Mouse (Mus musculus) liver, embryonic 13.5 days (tissue): ENCODE results near the gene Cxcl12. TPM values are rescaled to one million over a fixed set of nuclear protein-coding genes. Genes with fewer than 3 reads are reported as not detected.

Experiments used
- ATAC-seq: fragments of 200-750 bp; cut with Nextera tagmentation; 2 replicates; pipeline ENCODE4 v1.8.0; 2017; ENCODE audit warnings: low read depth, mild to moderate bottlenecking, moderate number of reproducible peaks, moderate library complexity
- DNase-seq: peaks from one replicate; pipeline ENCODE4 v3.0.0; 2022
- H3K27ac ChIP-seq: fragments of 300-500 bp; sonication (generic); 2 replicates; pipeline ENCODE4 v1.5.1; 2015; ENCODE audit warnings: moderate library complexity, mild to moderate bottlenecking, inconsistent platforms
- H3K27me3 ChIP-seq: fragments of 300-500 bp; sonication (generic); 2 replicates; pipeline ENCODE4 v1.6.1; 2015; ENCODE audit warnings: mild to moderate bottlenecking, inconsistent platforms
- H3K36me3 ChIP-seq: fragments of 300-500 bp; sonication (generic); 2 replicates; pipeline ENCODE4 v1.6.1; 2015; ENCODE audit warnings: mild to moderate bottlenecking, inconsistent platforms
- H3K4me1 ChIP-seq: fragments of 300-500 bp; sonication (generic); replicated peaks from 2 replicates; pipeline ENCODE4 v1.6.1; 2015; ENCODE audit warnings: inconsistent platforms
- H3K4me2 ChIP-seq: fragments of 300-500 bp; sonication (generic); 2 replicates; pipeline ENCODE4 v1.6.1; 2015; ENCODE audit warnings: inconsistent platforms, mild to moderate bottlenecking, moderate library complexity
- H3K4me3 ChIP-seq: fragments of 300-500 bp; sonication (generic); replicated peaks from 2 replicates; pipeline ENCODE4 v1.5.1; 2015; ENCODE audit warnings: mild to moderate bottlenecking, inconsistent platforms
- H3K9ac ChIP-seq: fragments of 300-500 bp; sonication (generic); 2 replicates; pipeline ENCODE4 v1.6.1; 2015; ENCODE audit warnings: mild to moderate bottlenecking, inconsistent platforms
- H3K9me3 ChIP-seq: fragments of 300-500 bp; sonication (generic); replicated peaks from 2 replicates; pipeline ENCODE4 v1.6.1; 2016; ENCODE audit warnings: inconsistent platforms
- WGBS: fragments of 180-500 bp; shearing (Covaris S2); methylation state at CpG from one replicate; pipeline ENCODE4 v1.1.7; 2015; ENCODE audit not compliant: insufficient replicate concordance; 5-methylcytosine and 5-hydroxymethylcytosine counted together
- polyA plus RNA-seq: library from polyadenylated mRNA; unstranded; fragments of >200 nt; fragmentation: Nextera tagmentation; extraction: Ambion mirVana; gene quantifications from 2 replicates; pipeline ENCODE4 v1.2.1, GENCODE M21; 2015

Cxcl12 gene
- polyA plus RNA-seq, 1 experiment from 2014 or later = 48.2 TPM

DNA sequence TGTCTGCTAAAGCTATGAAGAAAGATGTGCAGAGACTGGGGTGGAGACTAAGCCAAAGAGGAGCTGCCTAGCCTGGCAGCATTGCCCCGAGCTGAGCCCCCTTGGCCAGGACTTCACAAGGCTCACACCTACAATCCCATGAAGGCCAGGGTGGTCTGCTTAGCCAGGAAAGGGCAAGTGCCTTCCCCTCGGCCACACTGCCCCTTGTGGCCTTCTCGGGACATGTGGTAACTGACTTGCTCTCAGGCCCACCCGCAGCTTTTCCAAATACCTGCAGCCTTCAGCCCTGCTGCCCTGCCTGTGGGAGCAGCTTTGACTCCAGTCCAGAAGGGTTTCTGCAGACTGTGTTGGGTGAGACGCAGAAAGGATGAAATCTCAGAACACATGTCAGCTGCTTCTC, 8.1 kb downstream of the Cxcl12 start:
- 28% methylated on average over 5 of the region's 5 CpGs for WGBS
- Histone ChIP-seq H3K4me1 (peaks cover 19% of the 10 kb centered on the region), H3K27ac (no peak overlapping the region), H3K9me3 (no peaks in the 10 kb centered on the region), H3K9ac (no peak overlapping the region), H3K4me3 (no peak overlapping the region), H3K36me3 (peaks cover 16% of the 10 kb centered on the region), H3K27me3 (peaks cover 3% of the 10 kb centered on the region; the same call in 1 of the 2 replicates), H3K4me2 (no peak overlapping the region)
- ATAC-seq (no peak), DNase-seq (no peak)

DNA sequence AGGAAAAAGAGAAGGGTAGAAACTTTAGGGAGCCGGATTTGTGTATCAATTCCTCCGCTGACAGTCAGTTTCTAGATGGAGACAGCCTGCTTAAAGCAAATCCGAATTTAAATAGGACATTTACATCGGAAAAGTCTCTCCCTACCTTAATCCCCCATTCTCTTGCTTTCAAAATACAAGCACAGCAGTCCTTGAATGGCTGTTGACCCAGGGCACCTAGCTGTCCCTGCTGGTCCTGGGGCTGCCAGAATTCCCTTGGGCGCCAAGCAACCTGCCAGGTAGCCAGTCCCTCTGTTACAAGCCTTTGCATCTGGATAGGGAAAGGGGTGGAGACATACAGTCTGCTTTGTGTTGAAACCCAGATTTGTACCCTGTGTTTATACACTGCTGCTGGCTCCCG, 12.0 kb downstream of the Cxcl12 start:
- no peak for DNase-seq
- H3K4me2 ChIP-seq = no peak overlapping the region
- no peaks in the 10 kb centered on the region for H3K27me3 ChIP-seq
- H3K27ac ChIP-seq = no peak overlapping the region
- no peak overlapping the region for H3K9ac ChIP-seq
- H3K4me1 ChIP-seq = no peaks in the 10 kb centered on the region; the same call in 1 of the 2 replicates
- 35% methylated on average over 6 of the region's 6 CpGs for WGBS
- peaks cover 14% of the 10 kb centered on the region for H3K36me3 ChIP-seq
- no peak overlapping the region for H3K4me3 ChIP-seq
- H3K9me3 ChIP-seq = no peaks in the 10 kb centered on the region
- 0 out of 2 replicates have a peak, but pooled peaks have one; percentile 31 for ATAC-seq

DNA sequence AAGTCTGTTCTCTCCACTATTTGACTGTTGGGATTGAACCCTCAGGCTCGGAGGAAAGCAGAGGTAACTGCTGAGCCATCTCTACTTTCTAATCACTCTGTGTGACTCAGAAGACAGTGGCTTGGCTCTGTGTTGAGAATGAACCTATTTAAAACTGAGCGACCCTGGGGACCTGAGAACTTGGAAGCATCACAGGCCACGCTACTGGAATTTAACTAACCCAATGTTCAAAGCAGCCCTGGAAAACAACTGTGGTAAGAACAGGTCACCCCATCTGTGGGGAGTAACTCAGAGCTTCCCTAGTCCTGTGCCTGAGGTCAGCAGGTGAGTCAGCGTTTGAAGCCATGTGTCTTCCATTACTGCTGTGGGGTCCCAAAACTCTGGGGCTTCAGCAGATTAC, 17.0 kb downstream of the Cxcl12 start:
- Histone ChIP-seq H3K9me3 (no peaks in the 10 kb centered on the region), H3K4me1 (no peaks in the 10 kb centered on the region), H3K27me3 (no peaks in the 10 kb centered on the region), H3K4me3 (no peak overlapping the region), H3K9ac (no peak overlapping the region), H3K4me2 (no peak overlapping the region), H3K36me3 (no peaks in the 10 kb centered on the region), H3K27ac (no peak overlapping the region)
- ATAC-seq (no peak), DNase-seq (no peak)
- 60% methylated on average over 4 of the region's 4 CpGs for WGBS

DNA sequence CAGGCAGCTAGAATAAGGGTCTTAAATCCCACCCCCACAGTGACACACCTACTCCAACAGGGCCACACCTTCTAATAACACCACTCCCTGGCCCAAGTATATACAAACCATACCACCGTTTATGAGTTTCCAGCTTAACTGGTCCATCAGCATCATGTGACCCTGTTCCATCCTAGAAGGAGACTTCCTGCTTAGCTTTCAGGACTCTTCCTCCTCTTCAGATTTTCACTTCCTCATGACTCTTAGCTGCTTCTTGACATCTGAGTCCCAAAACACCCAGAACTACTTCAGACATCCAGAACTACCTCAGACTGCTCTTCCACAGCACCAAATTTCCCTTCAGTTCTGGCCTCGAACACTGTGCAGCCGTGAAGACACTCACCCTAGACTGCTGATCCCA, 22.1 kb downstream of the Cxcl12 start:
- Histone ChIP-seq H3K27me3 (no peaks in the 10 kb centered on the region), H3K9me3 (no peaks in the 10 kb centered on the region), H3K4me3 (no peak overlapping the region), H3K4me2 (no peak overlapping the region), H3K27ac (no peak overlapping the region), H3K36me3 (no peaks in the 10 kb centered on the region), H3K4me1 (no peaks in the 10 kb centered on the region), H3K9ac (no peak overlapping the region)
- DNase-seq = no peak
- no peak for ATAC-seq
- WGBS = 68% methylated on average over 3 of the region's 3 CpGs

DNA sequence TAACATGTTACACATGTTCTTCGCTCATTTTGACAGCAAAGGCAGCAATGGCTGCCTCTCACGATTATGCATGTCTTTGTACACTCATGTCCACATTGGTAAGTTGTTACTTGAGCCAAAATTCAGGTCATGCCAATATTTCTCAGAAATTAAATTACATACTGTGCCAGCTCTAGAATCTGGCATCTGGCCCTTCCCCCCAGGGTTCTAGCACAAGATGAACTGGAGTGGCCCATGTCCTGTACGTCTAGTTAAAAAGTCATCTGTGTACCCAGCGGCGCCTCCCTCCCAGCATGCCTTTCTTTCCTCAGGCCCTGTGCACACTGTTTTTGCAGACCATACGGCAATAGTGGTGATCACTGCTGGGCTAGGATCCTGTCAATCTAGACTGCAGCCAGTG, 23.4 kb downstream of the Cxcl12 start:
- H3K27me3 ChIP-seq = no peaks in the 10 kb centered on the region
- H3K4me2 ChIP-seq = no peak overlapping the region
- no peak overlapping the region for H3K27ac ChIP-seq
- ATAC-seq (no peak), DNase-seq (no peak)
- no peaks in the 10 kb centered on the region for H3K4me1 ChIP-seq
- no peaks in the 10 kb centered on the region for H3K9me3 ChIP-seq
- no peaks in the 10 kb centered on the region for H3K36me3 ChIP-seq
- H3K9ac ChIP-seq = no peak overlapping the region
- 71% methylated on average over 6 of the region's 6 CpGs for WGBS
- H3K4me3 ChIP-seq = no peak overlapping the region

DNA sequence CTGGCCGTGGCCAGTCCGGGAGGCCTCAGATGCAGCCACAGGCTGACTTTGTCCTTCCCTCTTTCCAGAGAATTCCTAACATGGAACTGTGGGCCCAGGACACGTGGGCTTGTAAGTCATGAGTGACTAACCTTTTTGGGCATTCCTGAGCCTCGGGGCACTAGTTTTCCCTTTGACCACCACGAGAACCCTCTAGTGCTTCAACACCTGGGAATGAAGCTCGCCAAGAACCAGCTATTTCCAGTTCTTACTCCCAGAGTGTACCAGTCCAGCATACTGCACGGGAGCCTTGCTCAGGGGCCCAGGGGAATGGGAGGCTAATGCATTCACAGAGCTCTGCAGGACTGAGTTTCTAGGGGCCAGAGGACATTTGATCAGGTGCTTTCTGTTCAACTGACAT, 24.3 kb downstream of the Cxcl12 start:
- 62% methylated on average over 7 of the region's 7 CpGs for WGBS
- Histone ChIP-seq H3K27ac (no peak overlapping the region), H3K4me3 (no peak overlapping the region), H3K9me3 (no peaks in the 10 kb centered on the region), H3K9ac (no peak overlapping the region), H3K36me3 (no peaks in the 10 kb centered on the region), H3K27me3 (no peaks in the 10 kb centered on the region), H3K4me1 (no peaks in the 10 kb centered on the region), H3K4me2 (no peak overlapping the region)
- ATAC-seq = no peak
- DNase-seq = no peak

DNA sequence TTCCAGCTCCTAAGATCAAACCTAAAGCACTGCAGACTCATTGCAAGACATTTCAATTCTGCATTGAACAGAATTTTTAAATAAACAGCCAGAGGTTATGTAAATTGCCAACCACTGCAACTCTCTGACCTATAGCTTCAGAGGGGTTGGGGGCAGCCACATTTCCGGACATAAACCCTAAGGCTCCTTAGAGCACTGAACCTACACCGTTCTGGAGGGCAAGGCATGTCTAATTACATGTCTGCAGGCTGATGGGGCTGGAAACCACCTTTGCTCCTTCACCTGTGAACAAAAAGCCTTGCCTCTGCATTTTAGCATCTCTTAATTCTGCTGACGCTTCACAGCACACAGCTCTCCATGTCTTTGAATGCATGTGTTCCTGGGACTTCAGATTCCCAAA, 26.9 kb downstream of the Cxcl12 start:
- no peak overlapping the region for H3K27ac ChIP-seq
- no peaks in the 10 kb centered on the region for H3K9me3 ChIP-seq
- H3K4me1 ChIP-seq = no peaks in the 10 kb centered on the region
- H3K27me3 ChIP-seq = no peaks in the 10 kb centered on the region
- H3K36me3 ChIP-seq = no peaks in the 10 kb centered on the region
- 59% methylated on average over 3 of the region's 3 CpGs for WGBS
- no peak overlapping the region for H3K4me3 ChIP-seq
- no peak for ATAC-seq
- no peak for DNase-seq
- H3K9ac ChIP-seq = no peak overlapping the region
- H3K4me2 ChIP-seq = no peak overlapping the region

DNA sequence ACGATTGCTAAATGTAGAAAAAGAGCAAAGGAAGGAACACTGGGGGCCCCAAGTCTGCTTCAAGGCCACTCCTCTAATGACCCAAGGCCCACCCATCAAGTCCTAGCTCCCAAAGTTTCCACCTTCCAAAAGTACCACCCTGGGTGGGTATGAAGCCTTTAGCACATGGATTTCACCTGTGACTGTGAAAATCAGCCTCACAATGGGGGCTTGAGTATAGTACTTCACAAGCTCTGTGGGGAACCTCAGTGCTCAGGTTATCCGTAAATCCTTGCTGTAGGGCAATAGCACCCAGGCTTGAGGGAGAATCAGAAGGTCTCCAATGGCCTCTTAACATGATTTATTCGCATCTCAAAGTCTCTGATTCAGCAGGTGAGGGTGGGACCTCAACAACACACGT, 30.5 kb downstream of the Cxcl12 start:
- ATAC-seq (no peak), DNase-seq (no peak)
- H3K36me3 ChIP-seq = no peaks in the 10 kb centered on the region
- H3K4me2 ChIP-seq = no peak overlapping the region
- H3K4me3 ChIP-seq = no peak overlapping the region
- H3K9ac ChIP-seq = no peak overlapping the region
- WGBS = 48% methylated on average over 4 of the region's 4 CpGs
- H3K27me3 ChIP-seq = no peaks in the 10 kb centered on the region
- H3K4me1 ChIP-seq = no peaks in the 10 kb centered on the region
- no peak overlapping the region for H3K27ac ChIP-seq
- H3K9me3 ChIP-seq = no peaks in the 10 kb centered on the region

DNA sequence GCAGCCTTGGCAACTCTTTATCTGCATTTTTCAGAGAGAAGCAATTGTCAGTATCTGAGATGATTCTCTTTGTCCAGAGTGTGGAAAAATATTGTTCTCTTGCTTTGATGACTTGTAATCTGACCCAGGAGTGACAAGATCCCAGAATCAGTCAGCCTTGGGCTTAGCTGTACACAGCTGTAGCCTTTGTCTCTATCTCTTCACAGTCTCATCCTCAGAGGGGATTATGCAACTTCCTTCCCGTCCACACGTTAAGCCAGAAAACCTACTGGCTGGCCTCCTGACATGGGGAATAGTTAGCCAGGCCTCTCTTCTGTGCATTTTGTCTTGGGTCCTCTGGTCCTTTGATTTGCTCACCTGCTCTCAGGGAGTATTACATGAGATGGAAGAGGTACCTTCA, 31.4 kb downstream of the Cxcl12 start:
- Histone ChIP-seq H3K36me3 (no peaks in the 10 kb centered on the region), H3K4me2 (no peak overlapping the region), H3K9me3 (no peaks in the 10 kb centered on the region), H3K27ac (no peak overlapping the region), H3K27me3 (no peaks in the 10 kb centered on the region), H3K9ac (no peak overlapping the region), H3K4me1 (no peaks in the 10 kb centered on the region), H3K4me3 (no peak overlapping the region)
- ATAC-seq = no peak
- whole genome bisulfite sequencing = 18% methylated on average over 2 of the region's 2 CpGs
- no peak for DNase-seq

DNA sequence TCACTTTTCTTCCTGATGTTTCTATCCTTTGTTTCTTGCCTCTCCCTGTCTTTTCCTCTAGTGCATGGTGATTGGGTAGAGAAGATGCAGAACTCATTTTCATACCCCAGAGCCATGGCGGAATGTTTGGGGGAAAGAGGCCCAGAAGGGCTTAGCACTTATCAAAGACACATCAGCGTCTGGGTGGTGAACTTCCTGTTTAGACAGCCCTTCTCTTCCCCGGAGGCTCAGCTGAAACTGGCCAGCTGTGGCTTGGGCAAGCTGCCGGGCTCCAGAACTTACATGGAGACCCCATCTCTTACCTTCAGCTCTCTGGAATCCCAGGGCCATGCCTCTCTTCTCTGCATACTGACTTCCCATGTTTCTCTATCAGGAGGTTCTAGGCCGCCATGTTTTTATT, 32.6 kb downstream of the Cxcl12 start:
- ATAC-seq (no peak), DNase-seq (no peak)
- WGBS = 18% methylated on average over 5 of the region's 5 CpGs

DNA sequence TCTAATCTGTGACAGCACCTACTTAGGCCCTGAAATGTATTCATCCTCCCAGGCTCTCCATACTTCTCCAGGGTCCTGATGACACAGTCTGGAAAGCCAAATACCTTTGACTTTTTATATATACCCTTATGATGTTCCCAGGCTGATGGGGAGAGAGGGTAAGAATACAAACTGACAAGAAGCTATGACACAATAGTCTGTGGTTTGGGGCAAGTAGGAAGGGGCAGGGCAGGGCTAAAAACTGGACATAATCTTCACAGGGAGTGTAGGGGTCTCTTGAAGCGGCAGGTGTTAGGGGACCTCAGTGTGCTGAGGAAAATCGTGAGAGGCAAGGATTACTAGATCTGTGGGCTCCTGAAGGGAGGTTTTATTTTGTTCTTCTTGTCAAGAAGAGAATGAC, 33.1 kb downstream of the Cxcl12 start:
- Histone ChIP-seq H3K36me3 (no peaks in the 10 kb centered on the region), H3K27ac (no peak overlapping the region), H3K9me3 (no peaks in the 10 kb centered on the region), H3K4me3 (no peak overlapping the region), H3K4me2 (no peak overlapping the region), H3K9ac (no peak overlapping the region), H3K4me1 (no peaks in the 10 kb centered on the region), H3K27me3 (no peaks in the 10 kb centered on the region)
- WGBS = 64% methylated on average over 2 of the region's 2 CpGs
- no peak for ATAC-seq
- DNase-seq = no peak

More for the DNA sequence above, 32.6 kb downstream of the Cxcl12 start:
- Histone ChIP-seq H3K9me3 (no peaks in the 10 kb centered on the region), H3K27ac (no peak overlapping the region), H3K9ac (no peak overlapping the region), H3K4me2 (no peak overlapping the region), H3K4me3 (no peak overlapping the region), H3K27me3 (no peaks in the 10 kb centered on the region), H3K4me1 (no peaks in the 10 kb centered on the region), H3K36me3 (no peaks in the 10 kb centered on the region)

DNA sequence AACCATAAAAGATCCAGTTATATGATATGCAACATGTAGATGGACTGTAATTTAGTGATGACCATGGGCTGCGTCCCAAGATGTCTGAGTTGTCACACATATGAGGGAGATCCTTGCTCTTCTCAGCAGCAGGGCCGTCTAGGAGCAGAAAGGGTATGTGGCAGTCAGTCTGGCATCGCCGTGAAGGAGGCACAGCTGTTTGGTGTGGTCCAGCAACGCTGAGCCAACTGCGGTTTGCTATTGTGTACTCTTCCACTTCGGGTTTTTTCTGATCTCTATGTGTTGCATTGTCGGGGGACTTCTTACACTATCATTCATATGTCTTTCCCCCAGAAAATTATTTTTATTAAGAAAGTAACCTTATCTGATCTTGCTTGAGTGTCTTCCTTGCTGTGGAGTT, 33.5 kb downstream of the Cxcl12 start:
- Histone ChIP-seq H3K36me3 (no peaks in the 10 kb centered on the region), H3K27me3 (no peaks in the 10 kb centered on the region), H3K4me3 (no peak overlapping the region), H3K9me3 (no peaks in the 10 kb centered on the region), H3K9ac (no peak overlapping the region), H3K4me1 (no peaks in the 10 kb centered on the region), H3K4me2 (no peak overlapping the region), H3K27ac (no peak overlapping the region)
- 76% methylated on average over 8 of the region's 8 CpGs for WGBS
- ATAC-seq (no peak), DNase-seq (no peak)
